Comparison of ENCODE assay signal across 8 mouse cellular contexts in genomic region chr3:87887400-87887799, GRCm38 (mm10). TPM values are rescaled to one million over a fixed set of nuclear protein-coding genes. Genes with fewer than 3 reads are reported as not detected.
"Had no signal": no experiment of that assay in that cellular context is flagged by ENCODE, and none has a peak within 500 bp of the region (broad histone marks: within the 10 kb centered on the region; RNA-seq: fewer than 3 reads in every experiment).

No protein-coding gene starts in this region.

RNA-seq across cellular contexts. Expression of gene Sh2d2a, which starts 40.8 kb away (rescaled TPM):
- total RNA-seq: layer of hippocampus, postnatal 25 days; left cerebral cortex, adult 2 months; left cerebral cortex, postnatal 14 days; megakaryocyte progenitor cell, adult 5-6 weeks had no signal
- polyA plus RNA-seq: midbrain, embryonic 13.5 days; myocyte; neural tube, embryonic 11.5 days; neural tube, embryonic 15.5 days had no signal
